Mouse (Mus musculus): ENCODE measurements around the gene Epb41l2.

DNA sequence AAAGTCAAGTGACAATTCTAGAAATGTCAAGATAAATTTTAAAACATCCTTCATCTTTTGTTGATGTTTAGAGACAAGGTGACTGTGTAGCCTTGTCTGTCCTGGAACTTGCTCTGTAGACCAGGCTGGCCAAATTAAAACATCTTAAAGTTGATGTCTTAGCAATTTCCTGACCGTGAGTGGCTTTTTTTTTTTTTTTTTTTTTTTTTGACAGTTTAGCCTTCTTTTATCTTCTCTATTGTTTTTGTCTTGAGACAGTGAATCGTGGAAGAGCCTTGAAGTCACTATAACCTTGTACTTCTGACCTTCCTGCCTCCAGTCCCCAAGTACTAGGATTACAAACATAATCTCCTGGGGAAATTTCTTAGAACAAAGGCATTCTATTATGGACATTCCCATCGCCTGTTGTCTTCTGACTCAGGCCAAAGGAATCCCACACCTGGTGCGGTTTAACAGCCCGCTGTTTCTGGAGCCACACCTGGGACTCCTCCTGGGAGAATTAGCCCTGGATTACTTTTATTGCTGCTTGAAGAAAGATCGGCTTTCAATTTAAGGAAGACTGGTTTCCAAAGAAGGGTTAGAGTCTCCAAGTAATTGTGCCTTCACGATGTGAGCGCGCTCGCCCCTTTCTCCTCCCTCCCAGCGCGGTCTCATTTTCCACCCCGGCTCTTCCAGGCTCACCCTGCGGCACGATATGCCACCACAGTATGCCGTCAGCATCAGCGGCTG lies 45.6 kb upstream of the Epb41l2 start:
- TF ChIP-seq CTCF (IDR thresholded peaks at IDR 0.05; ENCODE audit: low read depth) (no peak), EP300 (IDR thresholded peaks at IDR 0.05; ENCODE audit: low read depth) (no peak)
